Mouse (Mus musculus) mesoderm, embryonic 11.5 days (tissue): ENCODE measurements around the gene Gm20388.

Source experiments
- DNase-seq: peaks from one replicate; pipeline ENCODE4 v3.0.0-alpha.2; 2012; ENCODE audit warnings: low read depth, low spot score

Gene Gm20388

GRCm38 (mm10) chr8:124289481-124290050, 4378.9 kb downstream of the Gm20388 start:
- no peak for DNase-seq

- no peak for DNase-seq
These were observed 4380.5 kb downstream of the Gm20388 start for GRCm38 (mm10) chr8:124290911-124291691.

- DNase-seq, result no peak
These were observed 4381.1 kb downstream of the Gm20388 start for GRCm38 (mm10) chr8:124291693-124292092.

GRCm38 (mm10) chr8:124292965-124293364, 4382.3 kb downstream of the Gm20388 start:
- no peak for DNase-seq

GRCm38 (mm10) chr8:124294425-124294824, 4383.8 kb downstream of the Gm20388 start:
- DNase-seq, result no peak

- peak; percentile 41 for DNase-seq
These were observed 4384.3 kb downstream of the Gm20388 start for GRCm38 (mm10) chr8:124294900-124295299.

GRCm38 (mm10) chr8:124295357-124295756, 4384.7 kb downstream of the Gm20388 start:
- DNase-seq, result no peak

GRCm38 (mm10) chr8:124301512-124301911, 4390.9 kb downstream of the Gm20388 start:
- no peak for DNase-seq

- DNase-seq, result no peak
These were observed 4391.4 kb downstream of the Gm20388 start for GRCm38 (mm10) chr8:124301935-124302555.

GRCm38 (mm10) chr8:124303211-124303902, 4392.7 kb downstream of the Gm20388 start:
- DNase-seq, result no peak

- no peak for DNase-seq
These were observed 4393.5 kb downstream of the Gm20388 start for GRCm38 (mm10) chr8:124304141-124304540.

- DNase-seq, result no peak
These were observed 4395.9 kb downstream of the Gm20388 start for GRCm38 (mm10) chr8:124306574-124306973.

GRCm38 (mm10) chr8:124307700-124308099, 4397.1 kb downstream of the Gm20388 start:
- no peak for DNase-seq

- no peak for DNase-seq
These were observed 4399.9 kb downstream of the Gm20388 start for GRCm38 (mm10) chr8:124310509-124310908.

GRCm38 (mm10) chr8:124311111-124311510, 4400.5 kb downstream of the Gm20388 start:
- DNase-seq, result no peak

GRCm38 (mm10) chr8:124311723-124312122, 4401.1 kb downstream of the Gm20388 start:
- no peak for DNase-seq

GRCm38 (mm10) chr8:124312228-124312627, 4401.6 kb downstream of the Gm20388 start:
- no peak for DNase-seq

- peak; percentile 24 for DNase-seq
These were observed 4404.2 kb downstream of the Gm20388 start for GRCm38 (mm10) chr8:124314803-124315202.

GRCm38 (mm10) chr8:124316466-124317136, 4406.0 kb downstream of the Gm20388 start:
- no peak for DNase-seq

- no peak for DNase-seq
These were observed 4406.6 kb downstream of the Gm20388 start for GRCm38 (mm10) chr8:124317191-124317682.

GRCm38 (mm10) chr8:124317821-124318220, 4407.2 kb downstream of the Gm20388 start:
- no peak for DNase-seq
